Mouse (Mus musculus): ENCODE measurements around the gene Pdpn.

GRCm38 (mm10) chr4:143238241-143239031 is 60.9 kb downstream of the Pdpn start:
- TF ChIP-seq GATA1 (IDR thresholded peaks at IDR 0.05; ENCODE audit: low read length) (no peak), TAL1 (IDR thresholded peaks at IDR 0.05; ENCODE audit: low read length) (no peak)
